Mouse (Mus musculus): ENCODE measurements at regions not wholly inside any gene's neighbourhood (a gene's known extent, or its start where the extent isn't known, plus 50 kb on each side); places are given as distances from the start of the nearest gene placed in this dataset.
A peak's percentile ranks its signal among the peaks of the same experiment; 100 is the strongest.
"Not testable (repeated sequence)": the region's sequence is repeated elsewhere in the genome, so short reads cannot be mapped to it uniquely, and the experiment has no call there.

DNA sequence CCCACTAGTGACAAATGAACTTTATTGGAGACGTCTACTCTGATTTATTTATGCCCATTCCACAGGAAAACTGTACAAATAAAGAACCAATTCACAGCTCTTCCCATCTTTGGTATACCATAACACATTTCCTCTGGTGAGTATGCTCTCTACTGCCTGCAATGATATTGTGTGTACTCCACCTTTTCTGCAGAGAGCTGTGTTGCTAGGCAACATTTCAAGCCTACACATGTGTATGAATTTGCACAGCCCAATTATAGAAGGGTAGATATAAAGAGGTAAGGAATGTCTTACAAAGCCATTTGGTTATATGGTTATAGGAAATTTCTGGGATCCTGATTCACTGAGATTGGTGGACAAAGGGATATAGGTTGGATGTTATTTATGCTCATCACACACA lies 227.4 kb downstream of the 4931408C20Rik start:
- Histone ChIP-seq H3K9ac (no peak overlapping the region), H3K4me3 (no peak overlapping the region), H3K4me1 (no peaks in the 10 kb centered on the region), H3K27ac (no peak overlapping the region), H3K9me3 (replicated peaks) (no peaks in the 10 kb centered on the region), H3K4me2 (replicated peaks) (no peak overlapping the region), H3K36me3 (no peaks in the 10 kb centered on the region), H3K27me3 (no peaks in the 10 kb centered on the region)
- no peak for ATAC-seq (ENCODE audit: low FRiP score)
- 96% methylated on average over 1 of the region's 1 CpGs for WGBS

- no peak overlapping the region for H3K4me3 ChIP-seq
- no peak for ATAC-seq (ENCODE audit: low FRiP score)
- no peaks in the 10 kb centered on the region for H3K27me3 ChIP-seq
- H3K4me1 ChIP-seq, result no peaks in the 10 kb centered on the region
- no peaks in the 10 kb centered on the region for H3K9me3 ChIP-seq (replicated peaks)
- H3K9ac ChIP-seq, result no peak overlapping the region
- no peak overlapping the region for H3K4me2 ChIP-seq (replicated peaks)
- WGBS, result 85% methylated on average over 5 of the region's 5 CpGs
- no peak overlapping the region for H3K27ac ChIP-seq
- no peaks in the 10 kb centered on the region for H3K36me3 ChIP-seq
Measured at GRCm38 (mm10) chr1:26426383-26426782, 260.9 kb downstream of the 4931408C20Rik start.

DNA sequence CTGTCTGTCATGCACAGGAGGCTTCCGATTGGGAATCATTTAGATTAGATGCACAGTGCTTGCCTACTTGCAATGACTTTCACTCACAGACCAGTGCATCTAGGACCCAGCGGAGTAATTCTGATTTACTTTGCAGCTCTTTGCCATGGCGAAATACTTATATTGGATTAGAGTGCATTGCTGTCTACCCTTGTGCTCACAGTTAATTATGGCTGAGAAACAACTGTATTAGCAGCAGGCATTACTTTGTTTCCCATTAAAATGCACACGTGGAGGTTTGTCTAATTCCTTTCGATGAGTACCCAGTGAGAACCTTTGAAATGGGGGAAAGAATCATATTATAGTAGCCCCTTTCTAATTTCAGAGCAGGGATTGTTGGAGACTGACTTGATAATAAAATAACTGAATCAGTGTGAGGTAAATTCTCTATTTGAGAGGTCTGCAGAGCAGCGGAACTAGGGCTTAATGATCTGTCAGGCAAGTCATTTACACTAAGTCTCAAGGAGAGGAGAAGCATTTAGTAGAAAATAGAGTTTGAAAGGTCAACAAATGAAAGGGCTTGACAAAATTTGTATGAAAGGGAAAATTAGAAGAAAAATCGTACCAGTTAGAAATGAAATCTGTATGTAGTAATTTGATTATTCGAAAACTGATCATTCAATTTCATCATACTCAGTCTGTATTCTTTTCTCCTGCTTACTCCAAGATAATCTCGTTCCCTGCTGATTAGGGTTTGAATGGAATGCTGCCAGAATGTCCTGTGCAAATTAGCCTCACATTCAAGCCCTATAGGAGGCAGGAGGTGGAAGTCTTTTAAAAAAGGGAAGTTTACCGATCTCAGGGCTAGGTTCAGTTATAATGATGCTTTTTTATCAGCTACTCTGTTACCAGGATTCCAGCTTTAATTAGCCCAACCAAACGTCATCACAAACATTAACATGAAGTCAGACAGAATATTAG lies 299.0 kb downstream of the 4931408C20Rik start:
- no peak overlapping the region for H3K4me2 ChIP-seq (replicated peaks)
- WGBS, result 35% methylated on average over 11 of the region's 11 CpGs

GRCm38 (mm10) chr1:26340543-26340942 lies 346.7 kb downstream of the 4931408C20Rik start:
- no peak overlapping the region for H3K4me3 ChIP-seq
- 96% methylated on average over 4 of the region's 4 CpGs for WGBS

More for the DNA sequence above, 299.0 kb downstream of the 4931408C20Rik start:
- H3K27ac ChIP-seq, result no peak overlapping the region
- H3K27me3 ChIP-seq, result no peaks in the 10 kb centered on the region
- no peaks in the 10 kb centered on the region for H3K4me1 ChIP-seq
- no peak overlapping the region for H3K9ac ChIP-seq
- no peaks in the 10 kb centered on the region for H3K36me3 ChIP-seq
- H3K9me3 ChIP-seq (replicated peaks), result no peaks in the 10 kb centered on the region
- no peak overlapping the region for H3K4me3 ChIP-seq
- ATAC-seq (ENCODE audit: low FRiP score), result no peak

GRCm38 (mm10) chr1:26339876-26340275 lies 347.4 kb downstream of the 4931408C20Rik start:
- H3K9me3 ChIP-seq (replicated peaks); H3K4me2 ChIP-seq (replicated peaks); H3K4me3 ChIP-seq; H3K9ac ChIP-seq; H3K27me3 ChIP-seq; H3K27ac ChIP-seq; ATAC-seq (ENCODE audit: low FRiP score); H3K36me3 ChIP-seq; H3K4me1 ChIP-seq: not testable (repeated sequence)
- 91% methylated on average over 5 of the region's 5 CpGs for WGBS

More at GRCm38 (mm10) chr1:26340543-26340942, 346.7 kb downstream of the 4931408C20Rik start:
- no peaks in the 10 kb centered on the region for H3K9me3 ChIP-seq (replicated peaks)
- no peaks in the 10 kb centered on the region for H3K36me3 ChIP-seq
- H3K9ac ChIP-seq, result no peak overlapping the region
- H3K4me1 ChIP-seq, result no peaks in the 10 kb centered on the region
- no peak for ATAC-seq (ENCODE audit: low FRiP score)
- no peak overlapping the region for H3K4me2 ChIP-seq (replicated peaks)
- H3K27me3 ChIP-seq, result no peaks in the 10 kb centered on the region
- no peak overlapping the region for H3K27ac ChIP-seq

DNA sequence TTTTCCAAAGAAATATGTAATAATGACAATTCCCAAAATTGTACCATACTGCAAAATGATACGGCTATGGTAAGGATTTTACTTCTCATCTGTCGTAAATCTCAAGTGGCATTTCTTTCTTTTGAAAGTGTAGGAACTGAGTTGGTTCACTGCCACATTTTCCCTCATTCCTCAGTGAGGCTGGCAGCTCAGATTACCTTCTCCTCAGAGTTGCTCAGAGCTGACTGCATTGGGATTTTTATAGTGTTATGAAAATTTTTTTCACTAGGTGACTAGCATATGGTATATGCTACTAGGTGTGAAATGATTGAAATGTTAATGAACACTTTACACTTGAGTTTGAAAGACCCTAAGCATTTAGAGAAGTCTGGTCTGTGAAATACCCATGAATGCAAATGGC lies 397.7 kb downstream of the 4931408C20Rik start:
- Histone ChIP-seq H3K27me3 (no peaks in the 10 kb centered on the region), H3K4me3 (no peak overlapping the region), H3K4me2 (replicated peaks) (no peak overlapping the region), H3K27ac (no peak overlapping the region), H3K9me3 (replicated peaks) (no peaks in the 10 kb centered on the region), H3K4me1 (no peaks in the 10 kb centered on the region), H3K36me3 (no peaks in the 10 kb centered on the region), H3K9ac (no peak overlapping the region)
- ATAC-seq (ENCODE audit: low FRiP score), result no peak
- 87% methylated on average over 2 of the region's 2 CpGs for WGBS

- Histone ChIP-seq H3K9me3 (replicated peaks) (no peaks in the 10 kb centered on the region), H3K27ac (no peak overlapping the region), H3K27me3 (no peaks in the 10 kb centered on the region), H3K4me3 (no peak overlapping the region), H3K4me1 (no peaks in the 10 kb centered on the region), H3K4me2 (replicated peaks) (no peak overlapping the region), H3K36me3 (no peaks in the 10 kb centered on the region), H3K9ac (no peak overlapping the region)
- ATAC-seq (ENCODE audit: low FRiP score), result no peak
- 56% methylated on average over 4 of the region's 4 CpGs for WGBS
Measured at GRCm38 (mm10) chr1:26282885-26283613, 404.2 kb downstream of the 4931408C20Rik start.

- Histone ChIP-seq H3K4me3 (no peak overlapping the region), H3K27ac (no peak overlapping the region), H3K4me1 (no peaks in the 10 kb centered on the region), H3K9ac (no peak overlapping the region), H3K9me3 (replicated peaks) (no peaks in the 10 kb centered on the region), H3K27me3 (no peaks in the 10 kb centered on the region), H3K36me3 (no peaks in the 10 kb centered on the region), H3K4me2 (replicated peaks) (no peak overlapping the region)
- ATAC-seq (ENCODE audit: low FRiP score), result no peak
Measured at GRCm38 (mm10) chr1:26276606-26277005, 410.7 kb downstream of the 4931408C20Rik start.

- Histone ChIP-seq H3K4me1 (no peaks in the 10 kb centered on the region), H3K27me3 (no peaks in the 10 kb centered on the region), H3K27ac (no peak overlapping the region), H3K9ac (no peak overlapping the region), H3K4me3 (no peak overlapping the region), H3K9me3 (replicated peaks) (no peaks in the 10 kb centered on the region), H3K4me2 (replicated peaks) (no peak overlapping the region), H3K36me3 (no peaks in the 10 kb centered on the region)
- ATAC-seq (ENCODE audit: low FRiP score), result no peak
- 88% methylated on average over 5 of the region's 5 CpGs for WGBS
Measured at GRCm38 (mm10) chr1:26243351-26243750, 413.8 kb upstream of the Adgrb3 start.

- whole genome bisulfite sequencing, result 63% methylated on average over 8 of the region's 8 CpGs
- no peaks in the 10 kb centered on the region for H3K9me3 ChIP-seq (replicated peaks)
- no peaks in the 10 kb centered on the region for H3K36me3 ChIP-seq
- 0 out of 2 replicates have a peak, but pooled peaks cover 3% of the 10 kb centered on the region for H3K4me1 ChIP-seq
- H3K4me3 ChIP-seq, result no peak overlapping the region
- peak; percentile 85 for ATAC-seq (ENCODE audit: low FRiP score)
- no peak overlapping the region for H3K27ac ChIP-seq
- no peak overlapping the region for H3K9ac ChIP-seq
- H3K27me3 ChIP-seq, result no peaks in the 10 kb centered on the region
- H3K4me2 ChIP-seq (replicated peaks), result no peak overlapping the region
Measured at GRCm38 (mm10) chr1:26229291-26230053, 400.0 kb upstream of the Adgrb3 start.

GRCm38 (mm10) chr1:26204443-26204842 lies 374.9 kb upstream of the Adgrb3 start:
- ATAC-seq (ENCODE audit: low FRiP score), result no peak

More at GRCm38 (mm10) chr1:26204443-26204842, 374.9 kb upstream of the Adgrb3 start:
- Histone ChIP-seq H3K4me2 (replicated peaks) (no peak overlapping the region), H3K27ac (no peak overlapping the region), H3K9me3 (replicated peaks) (no peaks in the 10 kb centered on the region), H3K4me3 (no peak overlapping the region), H3K27me3 (no peaks in the 10 kb centered on the region), H3K4me1 (no peaks in the 10 kb centered on the region), H3K9ac (no peak overlapping the region), H3K36me3 (no peaks in the 10 kb centered on the region)
- WGBS, result 76% methylated on average over 1 of the region's 1 CpGs

All from hindbrain, embryonic 12.5 days (tissue).